Mouse (Mus musculus): ENCODE results near the gene Rcan2.
A peak's percentile ranks its signal among the peaks of the same experiment; 100 is the strongest.

Rcan2 gene

DNA sequence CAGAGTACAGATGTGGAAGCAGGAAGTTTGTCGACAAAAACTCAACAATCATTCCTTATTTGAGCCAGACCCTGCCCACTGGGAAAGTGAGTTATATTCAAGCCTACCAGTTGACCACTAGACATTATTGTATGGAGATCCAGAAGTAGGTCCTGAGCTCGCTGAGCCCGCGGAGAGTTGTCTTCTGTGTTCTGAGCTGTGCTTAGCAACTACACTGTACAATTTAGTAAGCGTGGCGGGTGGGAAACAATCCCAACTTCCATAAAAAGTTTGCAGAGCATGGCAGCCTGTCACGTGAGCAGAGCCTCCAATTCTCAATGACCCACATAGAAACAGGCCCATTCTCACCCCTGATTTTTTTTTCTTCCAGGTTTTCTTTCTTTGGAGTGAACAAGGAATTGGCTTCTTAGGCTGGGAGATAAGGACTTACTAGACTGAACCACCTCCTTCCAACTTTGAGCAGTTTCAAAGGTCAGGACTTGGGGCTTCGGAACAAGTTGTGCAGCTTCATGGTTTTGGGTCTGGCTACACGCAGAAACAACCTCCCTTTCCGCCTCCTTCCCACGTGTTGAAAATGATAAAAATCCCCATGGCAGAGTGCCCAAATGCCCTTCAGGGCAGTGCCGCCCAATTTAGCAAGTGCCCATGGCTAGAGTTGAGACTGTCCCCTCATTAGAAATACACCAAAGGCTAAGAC lies 276.1 kb downstream of the Rcan2 start:
- no peak for DNase-seq (ENCODE audit: low spot score)

DNA sequence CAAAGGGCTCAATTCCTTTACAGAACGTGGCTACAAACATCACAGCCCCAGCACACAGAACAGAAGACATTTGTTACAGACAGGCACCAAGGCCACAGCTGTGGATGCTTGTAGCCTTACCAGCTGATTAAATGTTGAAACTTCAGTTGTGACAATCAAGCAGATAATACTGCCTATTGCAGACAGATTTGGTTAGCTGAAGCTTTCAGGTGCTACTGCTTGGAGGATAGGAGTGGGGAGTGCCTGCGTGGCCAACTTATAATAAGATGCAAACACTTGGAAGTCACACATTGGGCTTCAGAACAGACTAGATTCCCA lies 276.7 kb downstream of the Rcan2 start:
- no peak for DNase-seq (ENCODE audit: low spot score)

DNA sequence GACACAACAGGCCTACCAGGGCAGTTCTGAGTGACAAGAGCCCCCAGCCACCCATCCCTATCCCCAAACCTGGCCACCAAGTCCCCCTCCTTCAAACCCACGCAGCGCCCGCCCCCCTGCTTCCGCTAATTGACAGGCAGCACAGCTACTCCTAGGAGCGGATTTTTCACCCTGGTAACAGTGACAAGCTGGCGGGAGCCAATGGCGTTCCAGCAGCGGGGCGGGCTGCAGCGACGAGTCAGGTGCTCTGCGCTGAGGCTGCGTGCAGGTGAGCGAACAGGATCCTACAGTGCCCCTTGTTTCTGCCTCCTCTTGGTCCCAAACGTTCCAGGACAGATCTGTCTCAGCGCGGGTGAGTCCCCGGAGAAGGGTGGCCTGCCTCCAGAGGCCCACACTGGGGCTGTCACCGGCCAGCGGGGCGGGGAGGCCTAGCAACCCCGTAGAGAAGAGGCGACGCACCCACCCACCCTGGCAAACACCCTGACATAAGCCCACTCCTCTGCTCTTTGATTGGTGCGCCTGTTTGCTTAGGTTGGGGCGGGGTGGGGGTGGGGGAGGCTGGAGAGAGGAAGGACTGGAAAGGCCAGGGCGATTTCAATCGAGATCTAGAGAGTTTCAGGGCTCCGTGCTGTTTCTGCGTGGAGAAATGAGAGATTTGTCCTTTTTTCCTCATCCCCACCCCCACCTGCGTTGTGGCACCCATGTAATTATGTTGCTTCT lies 277.6 kb downstream of the Rcan2 start, which contains the start of gene Enpp5:
Enpp5 (plus strand) TSS at position 183 of the 720 bp plus-strand sequence.
- peak; percentile 74 for DNase-seq (ENCODE audit: low spot score)

DNA sequence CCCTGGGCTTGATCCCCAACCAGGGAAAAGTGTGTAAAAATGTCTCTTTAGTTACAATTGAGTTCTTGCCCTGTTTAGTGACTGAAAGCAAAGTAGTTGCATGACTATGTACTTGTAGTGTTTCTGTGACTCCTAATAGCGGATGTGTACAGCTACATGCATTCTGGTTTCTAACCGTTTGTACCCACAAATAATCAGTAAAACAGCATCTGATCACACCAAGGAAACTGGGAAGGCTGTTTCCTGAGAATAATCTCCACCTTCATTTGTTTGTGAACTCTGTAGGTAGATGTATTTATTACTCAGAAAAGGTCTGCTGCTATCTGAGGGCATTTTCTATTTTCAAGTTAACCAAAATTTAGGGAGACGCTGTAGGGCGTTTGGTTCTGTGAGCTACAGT lies 282.0 kb downstream of the Rcan2 start:
- DNase-seq (ENCODE audit: low spot score) = no peak

DNA sequence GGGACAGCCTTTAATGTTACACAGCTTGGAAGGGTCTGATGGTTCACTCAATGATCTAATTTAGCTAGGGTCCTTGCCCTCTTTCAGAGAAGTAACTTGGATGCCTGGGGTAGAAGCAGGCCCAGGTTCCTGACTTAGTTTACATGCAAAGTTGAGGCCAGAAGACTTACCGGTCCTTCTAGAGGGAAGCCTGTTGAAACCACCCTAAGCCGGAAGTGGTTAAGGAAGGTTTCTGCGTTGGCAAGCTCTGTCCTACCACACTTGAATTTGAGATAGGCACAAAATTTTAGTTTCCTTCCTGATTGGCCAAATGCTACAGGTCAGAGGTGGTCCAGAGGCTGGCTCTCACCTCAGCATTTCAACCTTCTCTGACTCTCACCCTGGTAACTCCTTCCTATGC lies 287.1 kb downstream of the Rcan2 start:
- no peak for DNase-seq (ENCODE audit: low spot score)

Data from urinary bladder, postnatal 25 days (tissue).